Mouse (Mus musculus): ENCODE measurements around the gene Slain1. TPM values are rescaled to one million over a fixed set of nuclear protein-coding genes. Genes with fewer than 3 reads are reported as not detected.

Gene Slain1
- polyA plus RNA-seq (2015; fragmentation: Illumina TruSeq; extraction: RNeasy Lipid Tissue Mini Kit (QIAGEN cat#74804); ENCODE audit: insufficient read depth, low replicate concordance), result 22.7 TPM

GRCm38 (mm10) chr14:103649896-103650334 is at the start of gene Slain1:
Slain1 (plus strand) TSS chr14:103650228.

Other genes starting within 250 kb of the Slain1 start
- gene Scel, start 136.9 kb upstream of the Slain1 start, polyA plus RNA-seq (2015; fragmentation: Illumina TruSeq; extraction: RNeasy Lipid Tissue Mini Kit (QIAGEN cat#74804); ENCODE audit: insufficient read depth, low replicate concordance), result 1.6 TPM
- 6.2 TPM for gene Ednrb, start 194.2 kb downstream of the Slain1 start, polyA plus RNA-seq (2015; fragmentation: Illumina TruSeq; extraction: RNeasy Lipid Tissue Mini Kit (QIAGEN cat#74804); ENCODE audit: insufficient read depth, low replicate concordance)

All from spleen, adult 10 weeks (tissue).